Mouse (Mus musculus) WW6 (cell line): ENCODE results near the gene Gm10488.
"Not testable (repeated sequence)": the region's sequence is repeated elsewhere in the genome, so short reads cannot be mapped to it uniquely, and the experiment has no call there.

Experiments used
- DNase-seq: peaks from one replicate; pipeline ENCODE4 v3.0.0-alpha.2; 2013; ENCODE audit warnings: low read depth, low spot score

The Gm10488 gene

DNA sequence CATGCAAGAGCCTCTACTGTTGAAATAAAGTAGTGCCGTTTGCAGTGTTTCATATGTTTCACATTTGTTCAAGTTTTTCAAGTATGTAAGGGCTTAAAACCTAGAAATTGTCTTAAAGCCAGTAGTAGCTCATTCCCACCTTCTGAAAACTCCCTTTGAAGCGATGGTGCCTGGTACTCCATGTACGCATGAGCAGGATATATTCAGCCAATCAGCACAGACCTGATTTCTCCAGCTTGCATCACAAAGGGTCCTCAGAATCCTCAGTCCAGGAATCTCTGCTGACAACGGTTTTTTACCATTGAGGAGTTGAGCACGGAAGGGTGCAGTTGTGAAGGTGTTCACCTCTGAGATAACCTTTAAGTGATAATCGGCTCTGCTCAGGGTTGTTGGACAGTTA is at the start of gene Gm10488:
Gm10488 (plus strand) TSS at position 301 of the 400 bp plus-strand sequence.
- not testable (repeated sequence) for DNase-seq
